Mouse (Mus musculus) stomach, postnatal 0 days (tissue): Measurements from ENCODE around the gene Traf3ip1.

Source experiments
- CTCF ChIP-seq: IDR thresholded peaks from 2 replicates; pipeline ENCODE4 v1.5.1; 2016; ENCODE audit warnings: antibody characterized with exemption, low read depth, mild to moderate bottlenecking, moderate library complexity
- EP300 ChIP-seq: optimal IDR thresholded peaks from 2 replicates; pipeline ENCODE3; 2016; ENCODE audit warnings: antibody characterized with exemption

GRCm38 (mm10) chr1:91533483-91533882, 39.0 kb downstream of the Traf3ip1 start:
- TF ChIP-seq CTCF (no peak), EP300 (no peak)
